Mouse (Mus musculus) cerebellum, adult 9-11 months (tissue): ENCODE measurements around the gene Ntng2.

ENCODE experiments used
- DNase-seq: peaks from one replicate; pipeline ENCODE4 v3.0.0; 2022

Gene Ntng2

DNA sequence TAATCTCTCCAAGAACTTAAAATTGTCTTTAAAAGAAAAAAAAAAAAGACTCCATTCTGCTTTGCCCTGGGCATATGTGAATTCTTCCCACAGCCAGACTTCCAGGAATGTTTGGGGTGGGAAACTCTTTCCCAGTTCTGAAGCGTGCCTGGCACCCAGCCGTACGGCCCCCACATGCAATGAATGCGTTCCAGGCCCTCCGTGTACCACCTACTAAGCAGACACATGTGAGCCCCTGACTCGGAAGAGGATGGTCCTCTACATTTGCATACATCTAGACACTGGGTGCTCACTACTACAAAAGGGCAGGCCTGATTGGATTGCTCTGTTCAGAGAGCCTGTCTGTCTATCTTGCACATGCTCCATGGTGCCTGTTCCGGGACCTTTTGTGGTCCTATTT, 17.0 kb downstream of the Ntng2 start:
- DNase-seq: peak; percentile 22

DNA sequence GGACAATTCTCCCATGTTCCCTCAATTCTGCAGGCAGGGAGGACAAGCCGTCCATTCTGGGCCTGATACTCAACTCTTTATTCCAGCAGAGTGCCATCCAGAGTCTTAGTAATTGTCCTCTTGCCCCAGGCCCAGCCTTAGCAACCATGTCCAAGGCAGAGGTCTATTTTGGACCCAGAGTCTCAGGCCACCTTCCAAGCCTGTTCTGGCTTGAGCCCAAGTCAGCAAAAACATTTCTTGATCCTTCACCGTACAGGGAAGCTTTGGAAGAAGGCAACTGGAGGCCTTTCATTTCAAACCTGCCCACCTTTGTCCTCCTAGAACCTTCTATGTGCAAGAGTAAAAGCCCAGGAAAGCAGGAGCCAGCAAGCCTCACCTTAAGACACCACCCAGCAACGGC, 17.8 kb downstream of the Ntng2 start:
- peak; percentile 37 for DNase-seq

DNA sequence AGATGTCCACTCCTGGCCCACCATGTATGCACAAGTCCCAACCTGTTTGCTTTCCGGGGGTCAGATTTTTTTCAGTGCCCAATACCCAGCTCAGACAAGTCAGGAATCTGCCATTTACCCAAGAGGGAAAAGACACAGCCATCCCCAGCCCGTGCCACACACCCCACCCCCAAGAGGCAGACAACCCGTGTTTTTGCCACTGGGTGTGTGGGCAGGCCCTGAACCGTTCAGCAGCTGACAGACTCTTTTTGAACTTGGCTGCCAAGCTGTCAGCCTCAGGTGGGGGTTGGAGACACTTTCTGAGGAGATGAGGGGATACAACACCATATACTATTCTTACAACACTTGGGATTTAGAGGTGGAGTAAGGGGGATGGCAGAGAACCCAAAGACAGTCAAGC, 18.8 kb downstream of the Ntng2 start:
- peak; percentile 29 for DNase-seq

DNA sequence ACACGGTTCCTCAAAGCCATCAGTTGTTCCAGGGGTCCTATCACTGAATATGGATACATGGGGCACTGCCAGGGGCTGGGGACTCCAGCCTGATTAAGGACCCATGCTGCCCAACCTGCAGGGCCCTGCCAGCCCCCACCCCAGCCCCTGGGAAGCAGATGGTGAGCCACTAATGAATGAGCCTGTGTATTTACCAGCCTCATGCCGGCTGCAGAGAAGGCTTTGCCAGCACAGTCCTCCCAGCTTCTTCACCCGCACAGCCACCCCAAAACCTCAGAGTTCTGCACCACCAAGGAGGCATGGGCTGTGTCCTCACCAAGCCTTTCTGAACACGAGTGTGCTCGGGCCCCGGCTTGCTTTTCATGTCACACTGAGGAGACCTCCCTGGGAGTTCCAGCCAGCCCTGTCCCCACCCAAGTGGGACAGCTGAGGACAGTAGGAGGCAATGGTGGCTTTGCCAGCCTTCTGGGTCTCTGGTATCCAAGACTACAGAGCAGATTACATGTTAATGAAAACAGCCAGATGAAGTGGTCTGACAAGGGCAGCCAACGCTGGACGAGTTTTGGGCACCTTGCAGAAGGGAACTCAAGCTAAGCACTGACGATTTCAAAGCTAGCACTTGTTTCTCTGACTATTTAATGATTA, 22.5 kb downstream of the Ntng2 start:
- peak; percentile 34 for DNase-seq

DNA sequence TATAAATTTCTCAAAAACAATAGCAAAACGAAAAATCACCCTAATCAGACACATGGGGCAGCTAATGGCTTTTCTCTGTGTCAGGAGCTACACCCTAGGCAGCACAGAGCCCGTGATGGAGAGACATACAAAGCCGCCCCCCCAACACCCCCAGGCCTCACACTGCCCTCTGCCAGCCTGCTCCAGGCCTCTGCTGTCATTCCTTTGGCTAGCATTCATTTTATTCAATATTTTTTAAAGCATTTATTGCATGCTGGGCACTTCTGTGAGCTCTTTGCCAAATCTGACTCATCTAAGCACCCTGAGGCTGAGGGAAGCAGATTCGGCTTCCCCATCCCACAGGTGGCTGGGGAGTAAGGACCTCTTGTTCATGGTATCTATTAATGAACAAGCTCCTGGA, 26.1 kb downstream of the Ntng2 start:
- DNase-seq: no peak

DNA sequence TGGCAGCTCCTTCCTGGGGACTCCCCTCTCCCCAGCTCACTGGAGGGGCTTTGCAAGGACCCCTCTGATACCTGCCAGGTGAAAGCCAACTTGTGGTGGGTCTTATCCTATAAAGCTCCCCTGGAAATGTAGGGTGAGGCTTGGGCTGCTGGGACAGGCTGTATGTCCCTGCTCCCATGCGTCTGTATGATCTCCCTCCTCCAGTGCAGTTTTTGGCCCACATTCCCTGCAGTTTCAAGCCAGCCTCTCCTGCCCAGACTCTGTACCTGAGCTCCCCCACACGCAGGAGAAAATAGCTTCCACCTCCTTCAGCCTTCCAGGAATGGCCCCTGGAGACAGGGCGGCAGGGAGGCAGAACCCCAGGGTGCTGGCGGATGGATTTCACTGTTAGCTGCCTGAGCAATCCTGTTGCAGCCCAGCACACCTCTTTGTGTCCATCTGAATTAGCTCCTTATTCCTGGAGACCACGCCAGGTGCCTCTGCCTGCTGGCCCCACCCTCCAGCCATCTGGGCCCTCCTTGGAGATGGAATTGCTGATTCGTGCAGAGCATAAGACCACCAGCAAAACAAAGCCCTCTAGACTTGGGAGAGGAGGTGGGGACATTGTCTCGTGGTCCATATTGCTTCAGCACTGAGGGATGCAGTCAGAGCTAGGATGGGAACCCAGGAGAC, 29.1 kb downstream of the Ntng2 start:
- DNase-seq: no peak

DNA sequence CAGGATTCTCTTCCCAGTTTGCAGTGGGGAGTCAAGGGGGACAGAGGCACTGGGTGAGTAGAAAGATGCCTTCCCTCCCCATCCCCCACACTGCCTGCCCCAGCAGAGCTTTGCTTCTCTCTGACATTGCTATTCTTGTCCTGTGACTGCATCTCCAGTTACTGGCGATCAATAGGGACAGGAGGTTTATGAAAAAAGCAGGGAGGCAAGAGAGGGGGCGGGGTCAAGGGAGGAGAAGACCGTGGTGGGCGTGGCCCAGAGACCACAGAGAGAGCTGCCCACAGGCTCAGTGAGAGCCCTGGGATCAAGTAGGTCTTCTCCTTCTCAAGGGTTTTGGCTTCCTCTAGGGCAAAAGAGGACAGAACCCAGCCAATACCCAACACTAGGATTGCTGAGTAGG, 30.5 kb downstream of the Ntng2 start:
- no peak for DNase-seq

DNA sequence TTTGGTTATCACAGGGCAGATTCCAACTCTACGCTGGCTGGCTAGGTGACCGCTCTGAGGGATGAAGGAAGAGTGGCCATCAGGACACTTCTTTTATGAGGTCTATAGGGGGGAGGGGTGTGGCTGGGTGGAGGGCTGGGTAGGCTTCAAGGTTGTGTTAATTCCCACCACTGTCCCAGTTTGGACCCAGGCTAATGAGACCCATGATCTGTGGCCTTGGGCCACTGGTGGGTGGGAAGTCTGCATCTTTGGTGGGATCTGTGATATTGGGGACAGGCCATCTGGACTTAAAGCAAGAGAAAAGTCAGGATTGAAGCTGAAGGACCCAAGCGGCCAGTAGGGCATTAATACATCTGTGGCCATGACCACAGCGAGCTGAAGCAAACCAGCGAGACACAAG, 34.0 kb downstream of the Ntng2 start:
- peak; percentile 65 for DNase-seq

DNA sequence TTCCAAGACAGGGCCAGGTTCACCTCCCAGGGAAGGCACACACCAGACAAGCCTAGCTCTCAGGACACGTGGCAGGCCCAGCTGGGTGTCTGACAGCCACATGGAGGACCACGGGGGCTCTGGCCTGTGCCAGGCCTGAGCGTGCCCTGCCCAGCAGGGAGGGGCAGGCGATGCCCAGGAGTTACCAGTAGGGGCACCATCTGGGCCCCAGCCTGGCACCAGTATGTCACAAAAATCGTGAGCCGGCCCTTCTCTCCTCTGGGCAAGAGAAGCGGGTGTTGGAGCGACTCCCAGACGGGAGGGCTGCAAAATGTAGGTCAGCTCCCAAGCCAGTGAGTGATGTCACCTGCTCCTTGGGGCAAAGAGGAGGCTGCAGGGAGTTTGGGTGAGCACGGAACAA, 34.9 kb downstream of the Ntng2 start:
- DNase-seq: peak; percentile 100

DNA sequence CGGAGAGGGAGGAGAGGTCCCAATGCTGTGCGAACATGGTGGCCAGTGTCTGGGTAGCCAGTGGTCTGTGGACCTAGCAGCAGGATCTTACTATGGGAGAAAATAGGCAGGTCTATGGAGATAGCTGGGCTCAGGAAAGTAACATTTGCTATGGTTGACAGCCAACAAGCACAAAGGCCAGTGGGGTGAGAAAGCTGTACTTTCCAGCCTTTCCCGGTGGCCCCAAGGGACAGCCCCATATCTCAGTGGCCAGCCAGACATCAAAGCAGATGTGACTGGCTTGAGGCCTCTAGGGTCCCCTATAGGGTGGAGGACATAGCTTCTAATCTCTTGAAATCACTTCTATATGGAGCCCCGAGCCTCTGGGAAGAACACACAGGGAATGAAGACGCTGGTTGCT, 35.8 kb downstream of the Ntng2 start:
- no peak for DNase-seq

DNA sequence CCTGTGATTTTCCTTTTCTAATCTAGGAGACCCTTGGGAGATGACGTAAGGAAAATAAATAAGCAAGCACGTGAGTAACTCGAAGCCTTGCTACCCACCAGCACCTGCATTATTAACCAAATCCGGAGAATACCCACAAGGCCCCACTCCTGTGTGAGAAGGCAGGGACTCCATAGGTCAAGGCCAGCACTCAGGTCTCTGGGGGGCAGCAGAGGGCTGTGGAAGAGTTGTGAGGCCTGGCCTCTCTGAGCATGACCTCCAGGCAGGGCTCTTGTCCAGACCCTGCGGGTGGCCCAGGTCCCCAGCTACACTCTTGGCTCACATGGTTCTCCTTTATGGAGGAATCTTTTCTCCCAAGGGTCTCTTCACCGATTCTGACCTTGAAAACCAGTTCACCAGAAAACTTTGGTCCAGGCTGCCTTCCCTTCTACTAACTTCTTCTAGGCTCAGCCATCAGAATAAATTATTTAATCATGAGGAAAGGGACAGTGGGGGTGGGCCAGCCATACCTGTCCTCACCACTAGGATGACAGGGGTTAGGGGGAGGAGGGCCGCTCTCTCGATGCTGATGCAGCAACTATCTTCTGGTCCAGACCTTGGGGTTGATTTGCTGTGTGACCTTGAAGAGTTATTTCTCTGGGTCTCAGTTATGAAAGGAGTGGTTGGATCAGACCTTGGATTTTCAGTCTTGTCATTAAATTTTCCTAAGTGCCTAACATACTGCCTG, 36.4 kb downstream of the Ntng2 start:
- DNase-seq: peak; percentile 87

DNA sequence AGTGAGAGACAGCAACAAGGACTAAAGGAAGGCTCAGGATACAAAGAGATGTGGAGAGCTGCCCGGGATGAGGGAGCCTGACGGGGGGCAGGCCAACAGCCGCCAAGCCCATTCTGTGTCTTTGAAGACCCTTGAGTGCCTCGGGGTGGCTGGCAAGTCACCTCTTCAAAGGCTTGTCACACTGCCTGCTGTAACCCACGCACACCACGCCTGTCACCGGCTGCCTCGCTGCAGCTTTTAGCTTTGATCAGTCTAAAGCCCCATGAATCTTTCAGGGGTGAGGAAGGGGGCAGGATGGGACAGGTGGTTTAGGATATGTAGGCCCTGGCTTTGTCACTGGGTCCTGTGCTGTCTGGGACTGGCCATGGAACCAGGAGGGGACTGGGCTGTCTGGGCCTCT, 46.6 kb downstream of the Ntng2 start:
- no peak for DNase-seq

DNA sequence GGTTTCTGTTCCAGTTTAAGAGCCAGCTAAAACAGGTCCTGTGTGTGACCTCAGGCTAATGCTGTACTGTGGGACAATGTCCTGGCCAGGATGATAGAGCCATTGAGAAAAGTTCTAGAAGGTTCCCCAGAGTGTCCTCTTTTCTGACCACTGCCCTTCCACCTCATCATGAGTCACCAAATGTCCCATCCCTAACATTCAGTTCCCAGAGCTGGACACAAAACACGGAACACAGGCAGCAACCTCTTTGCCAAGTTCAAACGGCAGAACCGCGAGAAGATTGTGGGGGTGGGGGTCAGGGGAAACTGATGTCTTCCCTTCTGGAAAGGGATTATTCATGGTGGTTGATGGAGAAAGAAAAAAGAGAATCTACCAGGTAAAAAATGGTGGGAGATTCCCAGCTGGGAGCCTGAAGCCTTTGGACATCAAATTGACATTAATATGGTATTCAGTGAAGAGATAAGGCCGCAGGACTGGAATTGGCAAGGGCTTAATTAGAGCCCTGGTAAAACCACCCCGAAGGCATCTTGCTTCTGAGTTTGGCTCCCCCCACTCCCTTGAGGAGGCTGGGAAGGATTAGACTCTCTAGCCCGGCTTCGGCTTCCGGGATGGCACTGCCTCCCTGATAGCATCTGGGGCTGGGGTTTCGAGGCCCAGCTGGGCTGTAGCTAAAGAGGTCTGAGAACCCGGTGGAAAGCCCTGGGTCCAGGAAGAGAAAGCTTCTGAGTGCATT, 51.4 kb downstream of the Ntng2 start:
- DNase-seq: peak; percentile 9

DNA sequence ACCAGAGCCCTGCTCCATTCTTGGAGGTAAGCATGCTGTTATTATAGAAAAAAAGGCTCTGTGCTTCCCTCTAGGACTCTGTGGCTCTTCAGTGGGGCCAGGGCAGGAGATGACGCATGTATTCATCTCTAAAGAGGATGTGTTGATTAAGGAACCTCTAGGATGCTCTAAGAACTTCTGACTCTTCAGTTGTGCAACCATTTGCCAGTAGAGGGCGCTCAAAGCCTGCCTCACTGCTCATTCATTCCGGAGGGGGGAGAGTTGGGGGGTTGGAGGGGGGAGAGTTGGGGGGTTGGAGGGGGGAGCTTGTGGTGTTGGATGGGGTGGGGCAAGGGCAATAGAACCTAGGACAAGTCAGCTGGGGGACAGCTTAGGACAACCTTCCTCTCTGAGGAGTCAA, 52.9 kb downstream of the Ntng2 start:
- peak; percentile 48 for DNase-seq

DNA sequence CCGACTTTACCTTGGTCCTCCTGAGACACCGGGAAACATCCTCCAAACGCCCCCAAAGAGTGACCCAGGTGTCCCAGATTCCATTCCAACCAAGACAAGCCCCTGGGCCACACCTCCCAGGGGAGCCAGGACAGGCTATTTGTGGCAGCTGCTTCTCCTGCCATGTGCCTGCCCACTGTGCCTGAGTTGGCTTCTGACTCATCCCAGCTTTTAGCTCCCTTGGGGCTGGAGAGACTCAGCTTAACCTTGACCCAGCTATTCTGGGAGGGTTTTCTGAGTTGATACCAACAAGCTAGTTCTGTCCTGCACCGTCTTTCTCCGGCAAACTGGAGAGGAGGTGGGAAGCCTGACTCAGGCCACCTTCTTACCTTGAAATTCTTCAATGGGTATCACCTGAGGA, 54.4 kb downstream of the Ntng2 start:
- peak; percentile 26 for DNase-seq

DNA sequence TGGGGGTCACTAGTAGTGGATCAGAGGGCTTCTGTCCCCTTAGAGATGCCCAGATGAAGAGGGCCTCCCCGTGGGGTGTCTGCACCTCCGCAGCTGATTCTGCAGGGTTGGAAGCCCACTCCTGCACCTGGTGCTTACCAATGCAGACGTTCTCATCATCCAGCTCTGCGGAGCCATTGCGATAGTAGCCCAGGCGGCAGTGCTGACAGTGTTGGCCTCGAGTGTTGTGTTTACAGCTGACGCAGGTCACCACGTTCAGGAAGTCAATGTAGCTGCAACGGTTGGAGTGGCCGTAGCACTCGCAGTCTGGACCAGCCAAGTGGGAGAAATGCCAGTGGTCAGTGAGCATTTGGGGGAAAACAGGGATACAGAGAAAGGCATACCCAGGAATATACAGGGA, 56.0 kb downstream of the Ntng2 start:
- peak; percentile 25 for DNase-seq

DNA sequence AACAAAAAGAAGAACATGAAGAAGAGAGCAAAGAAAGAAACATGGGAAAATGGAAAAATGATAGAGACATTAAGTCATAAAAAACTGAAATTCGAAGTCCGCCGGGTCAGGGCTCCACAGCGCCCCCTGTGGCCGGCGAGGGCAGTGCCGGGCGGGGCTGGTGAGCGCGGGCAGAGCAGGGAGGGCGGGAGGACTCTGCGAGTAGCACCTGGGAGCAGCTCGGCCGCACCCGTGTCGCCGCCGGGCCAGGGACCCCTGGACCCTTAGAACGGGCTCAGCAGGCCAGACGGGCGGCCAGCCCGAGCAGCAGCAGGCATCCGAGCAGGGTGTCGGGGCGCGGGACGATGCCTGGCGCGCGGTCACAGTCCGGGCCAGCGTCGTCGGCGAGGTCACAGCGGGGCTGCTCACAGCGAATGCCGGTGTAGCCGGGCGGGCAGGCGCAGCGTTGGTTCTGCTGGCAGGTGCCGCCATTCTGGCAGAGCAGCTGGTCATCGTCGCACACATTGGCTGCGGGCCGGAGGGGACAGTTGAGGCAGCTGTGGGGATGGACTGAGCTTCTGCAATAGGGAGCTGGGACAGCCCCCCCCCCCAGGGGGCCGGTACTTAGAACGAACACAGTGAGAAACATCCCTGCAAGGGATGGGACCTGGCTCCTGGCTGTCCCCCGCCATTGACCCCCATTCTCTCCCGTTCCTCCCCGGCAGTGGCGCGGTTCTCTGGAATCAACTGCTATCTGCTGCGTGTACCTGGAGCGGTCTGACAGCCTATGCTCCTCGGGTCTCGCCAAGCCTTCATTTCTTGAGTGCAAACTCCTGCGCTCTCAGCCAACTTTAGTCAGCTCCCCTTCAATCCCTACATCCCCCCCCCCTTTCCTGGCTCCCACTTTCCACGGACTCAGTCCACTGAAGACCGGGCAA, 58.0 kb downstream of the Ntng2 start:
- DNase-seq: peak; percentile 88

DNA sequence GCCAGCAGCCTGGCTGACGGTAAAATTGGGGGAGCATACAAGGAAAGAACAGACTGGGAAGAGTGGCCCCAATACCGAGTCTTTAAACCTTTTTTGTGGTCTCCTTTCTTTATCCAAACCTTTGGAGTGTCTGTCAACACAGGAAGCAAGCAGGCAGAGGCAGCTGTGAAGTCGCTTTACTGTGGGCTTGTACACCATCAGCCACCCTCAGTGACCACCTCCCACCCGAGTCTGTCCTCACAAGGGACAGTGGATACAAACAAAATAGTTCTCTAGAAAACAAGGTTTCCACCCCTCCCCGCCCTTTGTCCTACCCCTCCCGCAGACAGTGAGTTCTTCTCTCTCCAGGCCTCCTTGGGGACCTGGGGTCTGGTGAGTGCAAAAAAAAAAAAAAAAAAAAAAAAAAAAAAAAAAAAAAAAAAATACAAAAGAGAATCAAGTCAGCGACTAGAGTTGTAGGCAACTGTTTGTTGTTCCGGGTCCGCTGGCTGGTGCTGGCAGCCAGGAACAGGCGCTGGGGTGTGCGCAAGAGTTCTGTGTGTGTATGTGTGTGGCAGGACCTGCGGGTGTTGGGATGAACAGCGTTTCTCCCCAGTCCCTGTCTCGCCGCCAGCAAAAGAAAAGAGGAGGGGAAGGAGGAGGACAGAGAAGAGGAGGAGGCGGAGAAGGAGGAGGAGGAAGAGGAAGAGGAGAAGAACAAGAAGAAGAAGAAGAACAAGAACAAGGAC, 58.8 kb downstream of the Ntng2 start:
- peak; percentile 33 for DNase-seq

DNA sequence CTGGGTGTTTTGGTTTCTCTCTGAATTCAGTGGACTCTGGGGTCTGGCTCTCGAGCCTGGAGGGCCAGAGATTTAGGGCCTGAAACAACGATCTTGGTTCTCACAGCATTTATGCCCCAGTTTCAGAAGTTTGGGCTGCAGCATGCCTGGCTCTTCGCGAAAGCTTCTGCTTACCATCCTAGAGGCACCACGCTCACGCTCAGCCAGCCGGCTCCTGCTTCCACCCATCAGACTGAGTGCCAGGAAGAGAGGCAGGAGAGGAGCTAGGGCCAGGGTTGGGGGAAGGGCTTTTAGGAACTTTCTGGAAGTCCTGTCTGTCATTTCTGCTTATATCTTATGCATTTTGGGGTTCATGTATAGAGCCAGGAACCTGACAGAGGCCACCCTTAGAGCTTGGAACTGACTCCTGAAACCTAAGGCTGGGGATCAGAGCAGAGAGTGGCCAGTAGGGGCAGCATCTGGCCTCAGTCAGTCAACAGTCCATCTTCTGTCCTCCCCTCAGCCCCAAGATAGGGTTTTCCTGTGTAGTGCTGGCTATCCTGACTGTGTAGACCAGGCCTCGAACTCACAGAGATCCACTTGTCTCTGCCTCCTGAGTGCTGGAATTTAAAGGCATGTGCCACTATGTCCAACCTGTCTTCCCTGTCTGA, 60.1 kb downstream of the Ntng2 start:
- DNase-seq: peak; percentile 34

DNA sequence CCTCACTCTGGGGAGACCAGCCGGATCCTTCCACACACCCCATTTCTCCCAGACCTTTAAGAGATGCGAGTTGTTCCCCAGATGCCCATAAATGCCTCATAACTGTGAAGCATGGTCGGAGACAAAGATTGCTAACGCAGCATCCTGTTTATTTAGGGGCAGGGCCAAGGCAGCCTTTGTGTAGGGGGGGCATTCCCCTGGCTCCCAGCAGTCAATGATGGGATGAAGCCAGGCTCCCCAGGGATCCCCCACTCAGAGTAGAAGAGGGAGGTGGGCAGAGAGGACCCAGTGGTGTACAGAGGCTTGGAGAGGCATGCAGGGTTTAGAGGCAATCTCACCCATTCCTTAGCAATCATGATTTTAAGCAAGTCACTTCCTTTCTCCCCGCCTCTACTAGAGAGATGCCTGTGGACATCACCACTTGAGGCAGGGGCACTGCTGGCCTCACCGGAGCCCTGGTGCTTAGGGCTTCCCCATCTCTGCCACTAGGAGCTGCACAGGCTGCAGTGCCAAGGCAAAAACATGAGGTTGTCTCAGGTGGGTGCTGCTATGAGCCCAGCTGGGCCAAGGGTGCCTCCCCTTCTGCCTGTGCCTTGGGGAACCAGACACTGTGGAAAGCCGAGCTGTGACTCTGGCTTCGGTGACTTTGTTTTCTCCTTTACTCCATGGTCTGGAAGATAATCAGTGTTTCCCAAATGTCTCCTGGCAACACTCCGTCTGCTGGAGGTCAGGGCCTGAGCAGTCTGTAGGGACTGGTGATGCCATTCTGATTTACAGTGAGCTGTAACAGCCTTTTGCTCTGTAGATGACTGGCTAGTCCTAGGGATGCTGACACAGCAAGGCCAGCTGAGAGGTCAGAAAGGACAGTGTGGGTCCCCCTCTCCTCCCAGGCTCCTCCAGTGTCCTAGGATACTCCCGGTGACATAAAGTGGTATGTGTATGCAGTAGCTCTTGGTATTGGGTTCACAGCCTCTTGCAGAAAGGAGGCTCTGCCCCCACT, 61.3 kb downstream of the Ntng2 start:
- no peak for DNase-seq
